Mouse (Mus musculus): Measurements from ENCODE around the gene Cep72. TPM values are rescaled to one million over a fixed set of nuclear protein-coding genes. Genes with fewer than 3 reads are reported as not detected.
A peak's percentile ranks its signal among the peaks of the same experiment; 100 is the strongest.

Cep72 gene
- polyA plus RNA-seq, 1 experiment from 2014 or later: 7.6 TPM

GRCm38 (mm10) chr13:74039926-74040325 is 22.2 kb downstream of the Cep72 start:
- no peaks in the 10 kb centered on the region for H3K4me1 ChIP-seq (ENCODE audit: control insufficient read depth, insufficient read depth, low read length)
- no peak for ATAC-seq (ENCODE audit: low read depth)
- H3K27ac ChIP-seq (ENCODE audit: low read depth, low read length): no peak overlapping the region
- no peak overlapping the region for H3K4me2 ChIP-seq (ENCODE audit: low read depth, low read length)
- WGBS: 96% methylated on average over 3 of the region's 3 CpGs
- no peak overlapping the region for H3K4me3 ChIP-seq (ENCODE audit: low read depth, low read length)
- no peak overlapping the region for H3K9ac ChIP-seq (replicated peaks; ENCODE audit: low read depth, low read length)
- H3K9me3 ChIP-seq (ENCODE audit: control insufficient read depth, low read length): no peaks in the 10 kb centered on the region
- no peaks in the 10 kb centered on the region for H3K27me3 ChIP-seq (ENCODE audit: control insufficient read depth, insufficient read depth, low read length)
- no peaks in the 10 kb centered on the region; the same call in 1 of the 2 replicates for H3K36me3 ChIP-seq (ENCODE audit: control insufficient read depth, insufficient read depth, low read length)

GRCm38 (mm10) chr13:74035776-74036175 is 26.3 kb downstream of the Cep72 start:
- no peak for ATAC-seq (ENCODE audit: low read depth)
- no peaks in the 10 kb centered on the region for H3K27me3 ChIP-seq (ENCODE audit: control insufficient read depth, insufficient read depth, low read length)
- no peaks in the 10 kb centered on the region; the same call in 1 of the 2 replicates for H3K36me3 ChIP-seq (ENCODE audit: control insufficient read depth, insufficient read depth, low read length)
- H3K4me2 ChIP-seq (ENCODE audit: low read depth, low read length): no peak overlapping the region
- H3K4me1 ChIP-seq (ENCODE audit: control insufficient read depth, insufficient read depth, low read length): no peaks in the 10 kb centered on the region
- no peak overlapping the region for H3K4me3 ChIP-seq (ENCODE audit: low read depth, low read length)
- 89% methylated on average over 2 of the region's 2 CpGs for WGBS
- H3K9ac ChIP-seq (replicated peaks; ENCODE audit: low read depth, low read length): no peak overlapping the region
- H3K27ac ChIP-seq (ENCODE audit: low read depth, low read length): no peak overlapping the region
- no peaks in the 10 kb centered on the region for H3K9me3 ChIP-seq (ENCODE audit: control insufficient read depth, low read length)

GRCm38 (mm10) chr13:74034756-74035155 is 27.3 kb downstream of the Cep72 start:
- Histone ChIP-seq H3K9me3 (ENCODE audit: control insufficient read depth, low read length) (no peaks in the 10 kb centered on the region), H3K27me3 (ENCODE audit: control insufficient read depth, insufficient read depth, low read length) (no peaks in the 10 kb centered on the region), H3K4me1 (ENCODE audit: control insufficient read depth, insufficient read depth, low read length) (no peaks in the 10 kb centered on the region), H3K36me3 (ENCODE audit: control insufficient read depth, insufficient read depth, low read length) (no peaks in the 10 kb centered on the region; the same call in 1 of the 2 replicates), H3K9ac (replicated peaks; ENCODE audit: low read depth, low read length) (no peak overlapping the region), H3K4me2 (ENCODE audit: low read depth, low read length) (no peak overlapping the region), H3K27ac (ENCODE audit: low read depth, low read length) (no peak overlapping the region), H3K4me3 (ENCODE audit: low read depth, low read length) (no peak overlapping the region)
- ATAC-seq (ENCODE audit: low read depth): no peak
- 57% methylated on average over 2 of the region's 2 CpGs for WGBS

GRCm38 (mm10) chr13:74031133-74031532 is 31.0 kb downstream of the Cep72 start:
- WGBS: 85% methylated on average over 8 of the region's 8 CpGs
- no peak for ATAC-seq (ENCODE audit: low read depth)
- no peak overlapping the region for H3K9ac ChIP-seq (replicated peaks; ENCODE audit: low read depth, low read length)
- H3K27ac ChIP-seq (ENCODE audit: low read depth, low read length): no peak overlapping the region
- H3K4me1 ChIP-seq (ENCODE audit: control insufficient read depth, insufficient read depth, low read length): no peaks in the 10 kb centered on the region
- no peaks in the 10 kb centered on the region; the same call in 1 of the 2 replicates for H3K36me3 ChIP-seq (ENCODE audit: control insufficient read depth, insufficient read depth, low read length)
- H3K9me3 ChIP-seq (ENCODE audit: control insufficient read depth, low read length): no peaks in the 10 kb centered on the region
- H3K4me2 ChIP-seq (ENCODE audit: low read depth, low read length): no peak overlapping the region
- no peak overlapping the region for H3K4me3 ChIP-seq (ENCODE audit: low read depth, low read length)
- no peaks in the 10 kb centered on the region for H3K27me3 ChIP-seq (ENCODE audit: control insufficient read depth, insufficient read depth, low read length)

GRCm38 (mm10) chr13:74030691-74031090 is 31.4 kb downstream of the Cep72 start:
- no peaks in the 10 kb centered on the region for H3K27me3 ChIP-seq (ENCODE audit: control insufficient read depth, insufficient read depth, low read length)
- no peak for ATAC-seq (ENCODE audit: low read depth)
- no peaks in the 10 kb centered on the region; the same call in 1 of the 2 replicates for H3K36me3 ChIP-seq (ENCODE audit: control insufficient read depth, insufficient read depth, low read length)
- H3K9me3 ChIP-seq (ENCODE audit: control insufficient read depth, low read length): no peaks in the 10 kb centered on the region
- WGBS: 92% methylated on average over 7 of the region's 7 CpGs
- H3K9ac ChIP-seq (replicated peaks; ENCODE audit: low read depth, low read length): no peak overlapping the region
- H3K27ac ChIP-seq (ENCODE audit: low read depth, low read length): no peak overlapping the region
- H3K4me2 ChIP-seq (ENCODE audit: low read depth, low read length): no peak overlapping the region
- no peak overlapping the region for H3K4me3 ChIP-seq (ENCODE audit: low read depth, low read length)
- no peaks in the 10 kb centered on the region for H3K4me1 ChIP-seq (ENCODE audit: control insufficient read depth, insufficient read depth, low read length)

GRCm38 (mm10) chr13:74029013-74029412 is 33.1 kb downstream of the Cep72 start:
- no peak overlapping the region for H3K4me2 ChIP-seq (ENCODE audit: low read depth, low read length)
- WGBS: 81% methylated on average over 2 of the region's 2 CpGs
- H3K9me3 ChIP-seq (ENCODE audit: control insufficient read depth, low read length): no peaks in the 10 kb centered on the region
- H3K9ac ChIP-seq (replicated peaks; ENCODE audit: low read depth, low read length): no peak overlapping the region
- H3K4me1 ChIP-seq (ENCODE audit: control insufficient read depth, insufficient read depth, low read length): no peaks in the 10 kb centered on the region
- H3K27ac ChIP-seq (ENCODE audit: low read depth, low read length): no peak overlapping the region
- H3K4me3 ChIP-seq (ENCODE audit: low read depth, low read length): no peak overlapping the region
- H3K27me3 ChIP-seq (ENCODE audit: control insufficient read depth, insufficient read depth, low read length): no peaks in the 10 kb centered on the region
- no peak for ATAC-seq (ENCODE audit: low read depth)
- no peaks in the 10 kb centered on the region; the same call in 1 of the 2 replicates for H3K36me3 ChIP-seq (ENCODE audit: control insufficient read depth, insufficient read depth, low read length)

- Histone ChIP-seq H3K9ac (replicated peaks; ENCODE audit: low read depth, low read length) (no peak overlapping the region), H3K9me3 (ENCODE audit: control insufficient read depth, low read length) (no peaks in the 10 kb centered on the region), H3K4me1 (ENCODE audit: control insufficient read depth, insufficient read depth, low read length) (no peaks in the 10 kb centered on the region), H3K4me2 (ENCODE audit: low read depth, low read length) (no peak overlapping the region), H3K27ac (ENCODE audit: low read depth, low read length) (no peak overlapping the region), H3K4me3 (ENCODE audit: low read depth, low read length) (no peak overlapping the region), H3K36me3 (ENCODE audit: control insufficient read depth, insufficient read depth, low read length) (no peaks in the 10 kb centered on the region; the same call in 1 of the 2 replicates), H3K27me3 (ENCODE audit: control insufficient read depth, insufficient read depth, low read length) (no peaks in the 10 kb centered on the region)
- ATAC-seq (ENCODE audit: low read depth): no peak
- 71% methylated on average over 2 of the region's 2 CpGs for WGBS
Observed at GRCm38 (mm10) chr13:74028116-74028515, 34.0 kb downstream of the Cep72 start.

GRCm38 (mm10) chr13:74026215-74026614 is 35.9 kb downstream of the Cep72 start:
- Histone ChIP-seq H3K9ac (replicated peaks; ENCODE audit: low read depth, low read length) (no peak overlapping the region), H3K27ac (ENCODE audit: low read depth, low read length) (no peak overlapping the region), H3K9me3 (ENCODE audit: control insufficient read depth, low read length) (no peaks in the 10 kb centered on the region), H3K4me2 (ENCODE audit: low read depth, low read length) (no peak overlapping the region), H3K36me3 (ENCODE audit: control insufficient read depth, insufficient read depth, low read length) (no peaks in the 10 kb centered on the region), H3K4me1 (ENCODE audit: control insufficient read depth, insufficient read depth, low read length) (no peaks in the 10 kb centered on the region), H3K4me3 (ENCODE audit: low read depth, low read length) (no peak overlapping the region), H3K27me3 (ENCODE audit: control insufficient read depth, insufficient read depth, low read length) (no peaks in the 10 kb centered on the region)
- WGBS: 24% methylated on average over 2 of the region's 2 CpGs
- peak; percentile 75 for ATAC-seq (ENCODE audit: low read depth)

- Histone ChIP-seq H3K27me3 (ENCODE audit: control insufficient read depth, insufficient read depth, low read length) (no peaks in the 10 kb centered on the region), H3K9ac (replicated peaks; ENCODE audit: low read depth, low read length) (no peak overlapping the region), H3K36me3 (ENCODE audit: control insufficient read depth, insufficient read depth, low read length) (no peaks in the 10 kb centered on the region), H3K4me3 (ENCODE audit: low read depth, low read length) (no peak overlapping the region), H3K27ac (ENCODE audit: low read depth, low read length) (no peak overlapping the region), H3K4me2 (ENCODE audit: low read depth, low read length) (no peak overlapping the region), H3K9me3 (ENCODE audit: control insufficient read depth, low read length) (no peaks in the 10 kb centered on the region), H3K4me1 (ENCODE audit: control insufficient read depth, insufficient read depth, low read length) (no peaks in the 10 kb centered on the region)
- ATAC-seq (ENCODE audit: low read depth): peak; percentile 5; the same call in 1 of the 2 replicates
- 67% methylated on average over 4 of the region's 4 CpGs for WGBS
Observed at GRCm38 (mm10) chr13:74025151-74026081, 36.7 kb downstream of the Cep72 start.
